46 mouse cellular contexts compared by ENCODE assay signal in the genomic region with DNA sequence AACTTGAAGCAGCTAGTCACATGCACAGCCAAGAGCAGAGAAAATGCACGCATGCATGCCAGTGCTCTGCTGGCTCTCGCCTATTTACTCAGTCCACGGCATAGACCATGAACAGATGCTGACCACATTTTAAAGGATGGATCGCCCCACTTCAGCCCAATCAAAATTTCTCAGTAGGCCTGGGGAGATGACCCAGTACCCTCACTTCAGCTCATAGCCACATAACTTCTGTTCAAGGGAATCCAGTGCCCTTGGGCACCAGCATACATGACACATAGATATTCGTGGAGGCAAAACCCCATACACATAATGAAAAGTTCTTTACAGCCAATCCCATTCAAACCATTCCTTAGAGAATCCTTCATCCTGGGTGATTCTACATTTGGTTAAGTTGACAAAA. TPM values are rescaled to one million over a fixed set of nuclear protein-coding genes. Genes with fewer than 3 reads are reported as not detected.
"Had no signal": no experiment of that assay in that cellular context is flagged by ENCODE, and none has a peak within 500 bp of the region (broad histone marks: within the 10 kb centered on the region; RNA-seq: fewer than 3 reads in every experiment).

No protein-coding gene starts in this region.

- ATAC-seq: liver, embryonic 12.5 days; liver, postnatal 0 days; lung, postnatal 0 days; midbrain, embryonic 13.5 days; midbrain, embryonic 15.5 days; midbrain, embryonic 16.5 days had no signal

- DNase-seq: left cerebral cortex, postnatal 4 days; liver; liver, embryonic 13.5 days; liver, postnatal 0 days; lung, adult 18-20 months; lung, adult 2 months; lung, embryonic 14.5 days; lung, postnatal 10 days; lung, postnatal 14 days; lung, postnatal 36 days; lung, postnatal 4 days; midbrain, embryonic 14.5 days had no signal

- H3K4me2 ChIP-seq: limb, embryonic 12.5 days; limb, embryonic 13.5 days; limb, embryonic 15.5 days; liver, embryonic 11.5 days; liver, embryonic 12.5 days; liver, embryonic 13.5 days; liver, embryonic 15.5 days; lung, embryonic 14.5 days; lung, embryonic 15.5 days; midbrain, embryonic 12.5 days; midbrain, embryonic 13.5 days; midbrain, embryonic 15.5 days; neural tube, embryonic 12.5 days; neural tube, embryonic 13.5 days had no signal

- H3K4me1 ChIP-seq: limb, embryonic 13.5 days; limb, embryonic 15.5 days; midbrain, embryonic 12.5 days; neural tube, embryonic 12.5 days had no signal

- H3K27me3 ChIP-seq: limb, embryonic 12.5 days; limb, embryonic 13.5 days; limb, embryonic 15.5 days; liver, embryonic 12.5 days; liver, embryonic 13.5 days; liver, embryonic 15.5 days; lung, embryonic 15.5 days; megakaryocyte, embryonic 14.5 days; midbrain, embryonic 12.5 days; midbrain, embryonic 13.5 days; midbrain, embryonic 15.5 days; neural tube, embryonic 12.5 days; neural tube, embryonic 13.5 days had no signal

- H3K4me3 ChIP-seq: limb, embryonic 10.5 days; limb, embryonic 12.5 days; limb, embryonic 13.5 days; limb, embryonic 15.5 days; liver, embryonic 12.5 days; liver, embryonic 13.5 days; liver, embryonic 15.5 days; lung, embryonic 15.5 days; megakaryocyte, embryonic 14.5 days; midbrain, embryonic 12.5 days; midbrain, embryonic 13.5 days; midbrain, embryonic 15.5 days; myocyte; neural tube, embryonic 12.5 days; neural tube, embryonic 13.5 days had no signal

- H3K9me3 ChIP-seq: limb, embryonic 10.5 days; limb, embryonic 12.5 days; limb, embryonic 13.5 days; limb, embryonic 15.5 days; liver, embryonic 12.5 days; liver, embryonic 13.5 days; liver, embryonic 15.5 days; lung, embryonic 15.5 days; megakaryocyte, embryonic 14.5 days; midbrain, embryonic 12.5 days; midbrain, embryonic 13.5 days; midbrain, embryonic 15.5 days; neural tube, embryonic 12.5 days; neural tube, embryonic 13.5 days had no signal

- H3K27ac ChIP-seq: limb, embryonic 10.5 days; limb, embryonic 12.5 days; limb, embryonic 13.5 days; limb, embryonic 15.5 days; liver, embryonic 12.5 days; liver, embryonic 13.5 days; liver, embryonic 14.5 days; liver, embryonic 15.5 days; lung, embryonic 15.5 days; macrophage; midbrain, embryonic 12.5 days; midbrain, embryonic 13.5 days; midbrain, embryonic 15.5 days; neural tube, embryonic 12.5 days; neural tube, embryonic 13.5 days had no signal

- H3K9ac ChIP-seq: limb, embryonic 12.5 days; limb, embryonic 13.5 days; limb, embryonic 15.5 days; liver, embryonic 12.5 days; liver, embryonic 13.5 days; liver, embryonic 14.5 days; liver, embryonic 15.5 days; liver, postnatal 0 days; lung, embryonic 14.5 days; lung, embryonic 15.5 days; midbrain, embryonic 12.5 days; midbrain, embryonic 13.5 days; midbrain, embryonic 15.5 days; neural tube, embryonic 12.5 days; neural tube, embryonic 13.5 days had no signal

RNA-seq across cellular contexts. Expression of gene Olfr1368, which starts 52.1 kb away (rescaled TPM):
- total RNA-seq: left cerebral cortex, adult 8-10 months; left cerebral cortex, postnatal 10 days; left cerebral cortex, postnatal 14 days; left cerebral cortex, postnatal 25 days; left cerebral cortex, postnatal 36 days; left cerebral cortex, postnatal 4 days; liver, adult 2 months; megakaryocyte progenitor cell, adult 5-6 weeks; megakaryocyte-erythroid progenitor cell, adult 5-6 weeks; midbrain, postnatal 0 days; monocyte, adult 5-6 weeks had no signal
- polyA plus RNA-seq: limb, embryonic 10.5 days; limb, embryonic 11.5 days; limb, embryonic 12.5 days; limb, embryonic 13.5 days; limb, embryonic 14.5 days; limb, embryonic 15.5 days; liver, adult 2 months; liver, embryonic 11.5 days; liver, embryonic 12.5 days; liver, embryonic 13.5 days; liver, embryonic 14.5 days; liver, embryonic 15.5 days; liver, embryonic 16.5 days; liver, postnatal 0 days; lung, adult 2 months; lung, embryonic 14.5 days; lung, embryonic 15.5 days; lung, embryonic 16.5 days; lung, postnatal 0 days; macrophage; midbrain, embryonic 12.5 days; midbrain, embryonic 13.5 days; midbrain, embryonic 14.5 days; midbrain, embryonic 15.5 days; midbrain, embryonic 16.5 days; midbrain, postnatal 0 days; myocyte; neural tube, embryonic 11.5 days; neural tube, embryonic 12.5 days; neural tube, embryonic 13.5 days had no signal
